In the genomic region with DNA sequence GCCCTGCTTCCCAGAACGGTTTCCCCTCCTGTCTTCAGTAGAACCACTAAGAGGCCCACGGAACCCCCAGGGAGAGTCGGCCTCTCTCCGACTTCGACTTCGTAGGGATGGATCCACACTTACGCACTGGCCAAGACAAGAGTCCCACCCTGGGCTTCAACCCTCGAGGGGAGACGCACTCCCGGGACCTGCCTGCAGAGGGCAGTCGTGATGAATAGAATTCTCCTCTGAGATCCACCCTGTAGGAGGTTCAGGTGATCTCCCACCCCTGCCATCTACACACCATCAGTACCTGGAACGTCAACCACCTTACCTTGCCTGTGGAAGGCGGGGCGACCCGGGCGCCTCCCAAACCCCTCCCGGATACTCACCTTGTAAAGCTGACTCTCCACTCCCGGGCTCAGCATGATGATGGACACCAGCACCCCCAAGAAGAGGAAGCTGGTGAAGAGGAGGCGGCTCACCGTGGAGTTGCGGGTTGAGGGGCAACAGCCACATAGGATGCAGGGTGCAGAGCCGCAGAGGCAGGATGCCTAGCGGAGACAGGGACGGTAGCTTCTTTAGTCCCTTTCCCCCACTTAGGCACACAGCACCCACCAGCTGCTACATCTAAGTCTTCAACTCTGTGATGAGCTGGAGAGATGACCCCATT, we compare ENCODE assay signal across 9 mouse cellular contexts. TPM values are rescaled to one million over a fixed set of nuclear protein-coding genes. Genes with fewer than 3 reads are reported as not detected.
A peak's percentile ranks its signal among the peaks of the same experiment; 100 is the strongest.
DNase-seq lines count a peak whose midpoint lies in the region; ATAC-seq and TF ChIP-seq lines count a peak whose summit lies in the region.
"Had no signal": no experiment of that assay in that cellular context is flagged by ENCODE, and none has a peak within 500 bp of the region (broad histone marks: within the 10 kb centered on the region; RNA-seq: fewer than 3 reads in every experiment).

No protein-coding gene starts in this region.

- H3K9ac ChIP-seq in ES-E14 (ENCODE audit: insufficient read depth, low read depth, low read length, poor library complexity, severe bottlenecking), result no peak overlapping the region
- H3K9ac ChIP-seq in embryonic facial prominence, embryonic 15.5 days, result no peak overlapping the region
- 0 out of 2 replicates have a peak overlapping the region, but pooled peaks have one; percentile 28 for H3K9ac ChIP-seq in heart, embryonic 13.5 days
- H3K9ac ChIP-seq: limb, embryonic 12.5 days had no signal

- WGBS in embryonic facial prominence, embryonic 15.5 days, result 28% methylated on average over 24 of the region's 24 CpGs
- 18% methylated on average over 24 of the region's 24 CpGs for WGBS in heart, embryonic 13.5 days

- no peaks in the 10 kb centered on the region for H3K36me3 ChIP-seq in ES-E14 (ENCODE audit: control insufficient read depth, insufficient read depth, low read length, poor library complexity, severe bottlenecking)
- H3K36me3 ChIP-seq in embryonic facial prominence, embryonic 15.5 days, result peaks cover 28% of the 10 kb centered on the region
- H3K36me3 ChIP-seq in heart, embryonic 13.5 days, result no peaks in the 10 kb centered on the region

- in situ Hi-C loops in ES-E14 (cut with MboI; ENCODE audit: low sequenced_read_pairs in 2 of 2, unreplicated experiment in 2 of 2), result no loop called here

- TF ChIP-seq CTCF in layer of hippocampus, adult 2 months (conservative IDR thresholded peaks at IDR 0.05), result peak; percentile 87

- peak; percentile 47 for ATAC-seq in embryonic facial prominence, embryonic 15.5 days (ENCODE audit: insufficient number of reproducible peaks, low FRiP score, low TSS enrichment, low read depth)
- ATAC-seq in heart, embryonic 13.5 days (ENCODE audit: extremely low read depth, insufficient number of reproducible peaks, low FRiP score, low TSS enrichment), result no peak

- H3K4me3 ChIP-seq in ES-E14 (ENCODE audit: insufficient read depth in 1 of 2, low read depth in 1 of 2, low read length in 2 of 2, poor library complexity in 1 of 2, severe bottlenecking in 1 of 2), result peak overlapping the region in 1 of 2 experiments; percentile 53; a peak in 2 of 4 replicates
- no peak overlapping the region for H3K4me3 ChIP-seq in embryonic facial prominence, embryonic 15.5 days (replicated peaks)
- no peak overlapping the region for H3K4me3 ChIP-seq in heart, embryonic 13.5 days
- H3K4me3 ChIP-seq in layer of hippocampus, adult 2 months, result no peak overlapping the region
- H3K4me3 ChIP-seq: limb, embryonic 12.5 days had no signal

- no peak overlapping the region for H3K27ac ChIP-seq in ES-E14 (ENCODE audit: insufficient read depth, low read depth, low read length, poor library complexity, severe bottlenecking)
- no peak overlapping the region for H3K27ac ChIP-seq in embryonic facial prominence, embryonic 15.5 days (replicated peaks)
- no peak overlapping the region for H3K27ac ChIP-seq in heart, embryonic 13.5 days (replicated peaks)
- no peak overlapping the region for H3K27ac ChIP-seq in layer of hippocampus, adult 2 months
- H3K27ac ChIP-seq: limb, embryonic 12.5 days had no signal

- DNase-seq in ES-E14 (ENCODE audit: low read depth, low spot score), result peak; percentile 73
- DNase-seq in adrenal gland, postnatal 14 days, result peak; percentile 78
- DNase-seq in layer of hippocampus, adult 2 months (ENCODE audit: low spot score in 2 of 2), result peak; percentile 46 to 74
- peak; percentile 78 for DNase-seq in lung, postnatal 14 days
- DNase-seq in right cerebral cortex, postnatal 14 days, result peak; percentile 67
- no peak for DNase-seq in adipocyte (ENCODE audit: low spot score)

- no peaks in the 10 kb centered on the region for H3K27me3 ChIP-seq in embryonic facial prominence, embryonic 15.5 days
- H3K27me3 ChIP-seq in heart, embryonic 13.5 days (replicated peaks), result peaks cover 51% of the 10 kb centered on the region

- peaks cover 3 to 26% of the 10 kb centered on the region in 2 experiments; a peak in 2 of 4 replicates for H3K4me1 ChIP-seq in ES-E14 (ENCODE audit: control insufficient read depth in 2 of 2, insufficient read depth in 2 of 2, low read length in 2 of 2, poor library complexity in 1 of 2)
- peaks cover 26% of the 10 kb centered on the region for H3K4me1 ChIP-seq in embryonic facial prominence, embryonic 15.5 days
- H3K4me1 ChIP-seq in heart, embryonic 13.5 days, result peaks cover 7% of the 10 kb centered on the region; the same call in 1 of the 2 replicates

- no peaks in the 10 kb centered on the region for H3K9me3 ChIP-seq in ES-E14 (ENCODE audit: control insufficient read depth, insufficient read depth, low read depth, low read length)
- no peaks in the 10 kb centered on the region for H3K9me3 ChIP-seq in embryonic facial prominence, embryonic 15.5 days (replicated peaks)
- H3K9me3 ChIP-seq in heart, embryonic 13.5 days, result no peaks in the 10 kb centered on the region
- H3K9me3 ChIP-seq: limb, embryonic 12.5 days had no signal

- H3K4me2 ChIP-seq in embryonic facial prominence, embryonic 15.5 days (replicated peaks), result no peak overlapping the region
- no peak overlapping the region for H3K4me2 ChIP-seq in heart, embryonic 13.5 days
- H3K4me2 ChIP-seq: limb, embryonic 12.5 days had no signal

TF ChIP-seq in ES-E14, 5 proteins besides CTCF, POLR2A, EP300 and RAD21:
- TF ChIP-seq MAFK (IDR thresholded peaks at IDR 0.05; ENCODE audit: insufficient read depth, low read depth, low read length) (no peak), HCFC1 (IDR thresholded peaks at IDR 0.05; ENCODE audit: borderline replicate concordance, insufficient read depth, low read length) (no peak), ZNF384 (IDR thresholded peaks at IDR 0.05; ENCODE audit: low read depth, low read length) (no peak), ZC3H11A (IDR thresholded peaks at IDR 0.05; ENCODE audit: borderline replicate concordance, low read depth, low read length) (no peak), CHD2 (IDR thresholded peaks at IDR 0.05; ENCODE audit: low read depth, low read length) (no peak)

RNA-seq across cellular contexts. Expression of a gene that starts 14.2 kb away (rescaled TPM):
- 4.6 and 8.0 TPM in 2 replicates for total RNA-seq in ES-E14 (2012; rRNA removed)
- 0.98 and 2.2 TPM in 2 replicates for total RNA-seq in adrenal gland, postnatal 14 days (2021)
- 108 and 110 TPM in 2 replicates for polyA plus RNA-seq in embryonic facial prominence, embryonic 15.5 days (2015; fragmentation: Nextera tagmentation; extraction: Ambion mirVana)
- polyA plus RNA-seq in heart, embryonic 13.5 days (2015; fragmentation: Nextera tagmentation; extraction: Ambion mirVana), result 10.9 and 11.3 TPM in 2 replicates
- total RNA-seq in layer of hippocampus, adult 2 months (2021), result 10 to 100 TPM; 11.1 to 14.1 TPM

RNA-seq across cellular contexts. Expression of a gene that starts 42.6 kb away (rescaled TPM):
- total RNA-seq in ES-E14 (2012; rRNA removed), result 0.09 and 0.53 TPM in 2 replicates
- total RNA-seq in adrenal gland, postnatal 14 days (2021), result not detected in 2 replicates
- polyA plus RNA-seq in embryonic facial prominence, embryonic 15.5 days (2015; fragmentation: Nextera tagmentation; extraction: Ambion mirVana), result not detected in 2 replicates
- not detected in 2 replicates for polyA plus RNA-seq in heart, embryonic 13.5 days (2015; fragmentation: Nextera tagmentation; extraction: Ambion mirVana)
- total RNA-seq in layer of hippocampus, adult 2 months (2021), result under 1 TPM in 1 of 2 experiments, not detected in 1; 0.15 TPM
- polyA plus RNA-seq: limb, embryonic 12.5 days had no signal

RNA-seq across cellular contexts. Expression of a gene that starts 43.6 kb away (rescaled TPM):
- 97.5 and 145 TPM in 2 replicates for total RNA-seq in ES-E14 (2012; rRNA removed)
- total RNA-seq in adrenal gland, postnatal 14 days (2021), result 185 and 345 TPM in 2 replicates
- 40.7 and 46.9 TPM in 2 replicates for polyA plus RNA-seq in embryonic facial prominence, embryonic 15.5 days (2015; fragmentation: Nextera tagmentation; extraction: Ambion mirVana)
- polyA plus RNA-seq in heart, embryonic 13.5 days (2015; fragmentation: Nextera tagmentation; extraction: Ambion mirVana), result 961 and 1,090 TPM in 2 replicates
- 10 to 100 TPM; 88.5 to 92.2 TPM for total RNA-seq in layer of hippocampus, adult 2 months (2021)

RNA-seq across cellular contexts. Expression of a gene that starts 43.6 kb away (rescaled TPM):
- total RNA-seq in ES-E14 (2012; rRNA removed), result 0.49 TPM in 1 of 2 replicates, not detected in the other
- total RNA-seq in adrenal gland, postnatal 14 days (2021), result 1.5 TPM in 1 of 2 replicates, not detected in the other
- polyA plus RNA-seq in embryonic facial prominence, embryonic 15.5 days (2015; fragmentation: Nextera tagmentation; extraction: Ambion mirVana), result 0.36 TPM in 1 of 2 replicates, not detected in the other
- 0.75 and 1.2 TPM in 2 replicates for polyA plus RNA-seq in heart, embryonic 13.5 days (2015; fragmentation: Nextera tagmentation; extraction: Ambion mirVana)
- 1 to 10 TPM; 1.3 to 1.6 TPM for total RNA-seq in layer of hippocampus, adult 2 months (2021)
- polyA plus RNA-seq: limb, embryonic 12.5 days had no signal
